Mouse (Mus musculus) midbrain, embryonic 14.5 days (tissue): Measurements from ENCODE around the gene Mrps17. TPM values are rescaled to one million over a fixed set of nuclear protein-coding genes. Genes with fewer than 3 reads are reported as not detected.
A peak's percentile ranks its signal among the peaks of the same experiment; 100 is the strongest.

Experiments
- ATAC-seq: fragments of 200-750 bp; cut with Nextera tagmentation; 2 replicates; pipeline ENCODE4 v1.8.0; 2017; ENCODE audit warnings: moderate number of reproducible peaks, moderate library complexity; ENCODE audit not compliant: low FRiP score, low TSS enrichment
- DNase-seq: peaks from one replicate; pipeline ENCODE4 v3.0.0-alpha.2; 2015
- H3K27ac ChIP-seq: fragments of 300-500 bp; sonication (generic); replicated peaks from 2 replicates; pipeline ENCODE4 v1.5.1; 2014; ENCODE audit warnings: mild to moderate bottlenecking, low read depth, low read length, moderate library complexity
- H3K27me3 ChIP-seq: fragments of 300-500 bp; sonication (generic); 2 replicates; pipeline ENCODE4 v1.6.1; 2014; ENCODE audit warnings: low read length, control low read depth, mixed read lengths; ENCODE audit not compliant: control insufficient read depth, insufficient read depth
- H3K36me3 ChIP-seq: fragments of 300-500 bp; sonication (generic); 2 replicates; pipeline ENCODE4 v1.6.1; 2014; ENCODE audit warnings: low read length, control low read depth; ENCODE audit not compliant: control insufficient read depth, insufficient read depth
- H3K4me1 ChIP-seq: fragments of 300-500 bp; sonication (generic); 2 replicates; pipeline ENCODE4 v1.6.1; 2014; ENCODE audit warnings: mild to moderate bottlenecking, antibody characterized with exemption, low read length, control low read depth; ENCODE audit not compliant: control insufficient read depth, insufficient read depth
- H3K4me2 ChIP-seq: fragments of 300-500 bp; sonication (generic); 2 replicates; pipeline ENCODE4 v1.6.1; 2014; ENCODE audit warnings: mild to moderate bottlenecking, low read length, moderate library complexity
- H3K4me3 ChIP-seq: fragments of 300-500 bp; sonication (generic); replicated peaks from 2 replicates; pipeline ENCODE4 v1.5.1; 2014; ENCODE audit warnings: low read depth, low read length
- H3K9ac ChIP-seq: fragments of 300-500 bp; sonication (generic); replicated peaks from 2 replicates; pipeline ENCODE4 v1.6.1; 2014; ENCODE audit warnings: mild to moderate bottlenecking, low read length, moderate library complexity
- H3K9me3 ChIP-seq: fragments of 300-500 bp; sonication (generic); 2 replicates; pipeline ENCODE4 v1.6.1; 2016; ENCODE audit warnings: low read length, control low read depth, mixed read lengths; ENCODE audit not compliant: control insufficient read depth
- WGBS: fragments of 180-500 bp; shearing (Covaris S2); extraction: QIAGEN DNeasy Blood & Tissue Kit; methylation state at CpG from one replicate; pipeline ENCODE4 v1.1.7; 2014; 5-methylcytosine and 5-hydroxymethylcytosine counted together
- polyA plus RNA-seq: library from polyadenylated mRNA; unstranded; fragments of >200 nt; fragmentation: Nextera tagmentation; extraction: Ambion mirVana; gene quantifications from 2 replicates; pipeline ENCODE4 v1.2.1, GENCODE M21; 2014

The Mrps17 gene
- polyA plus RNA-seq, 1 experiment from 2014 or later = 182 TPM

DNA sequence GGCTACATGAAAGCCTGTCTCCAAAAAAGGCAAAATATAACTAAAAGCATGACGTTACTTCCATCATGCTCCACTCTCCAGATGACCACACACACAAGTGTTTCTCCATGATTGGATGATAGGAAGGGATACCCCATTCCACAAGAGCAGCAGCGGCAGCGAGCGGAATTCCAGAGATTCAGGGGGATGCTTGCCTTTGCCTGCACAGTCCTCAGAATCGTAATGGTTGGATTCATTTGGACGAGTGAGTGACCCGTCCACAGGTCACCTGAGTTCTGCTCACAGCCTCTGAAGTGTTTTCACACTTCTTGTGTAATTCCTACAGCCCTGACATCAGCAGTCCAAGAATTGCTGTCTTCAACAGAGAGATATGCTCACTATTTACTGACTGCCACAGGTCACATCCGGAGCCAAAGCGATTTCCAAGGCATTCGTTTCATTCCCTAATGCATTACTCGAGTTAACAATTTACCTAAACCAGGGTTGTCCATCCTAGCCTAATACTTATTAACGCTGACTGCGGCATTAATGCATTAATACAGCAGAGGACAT, 44.7 kb downstream of the Mrps17 start:
- H3K9me3 ChIP-seq = no peaks in the 10 kb centered on the region
- H3K27ac ChIP-seq = no peak overlapping the region
- H3K4me1 ChIP-seq = no peaks in the 10 kb centered on the region
- H3K4me3 ChIP-seq = no peak overlapping the region
- H3K27me3 ChIP-seq = no peaks in the 10 kb centered on the region
- 90% methylated on average over 13 of the region's 13 CpGs for WGBS
- peaks cover 37% of the 10 kb centered on the region for H3K36me3 ChIP-seq
- no peak overlapping the region for H3K4me2 ChIP-seq
- no peak overlapping the region for H3K9ac ChIP-seq
- no peak for ATAC-seq
- no peak for DNase-seq

DNA sequence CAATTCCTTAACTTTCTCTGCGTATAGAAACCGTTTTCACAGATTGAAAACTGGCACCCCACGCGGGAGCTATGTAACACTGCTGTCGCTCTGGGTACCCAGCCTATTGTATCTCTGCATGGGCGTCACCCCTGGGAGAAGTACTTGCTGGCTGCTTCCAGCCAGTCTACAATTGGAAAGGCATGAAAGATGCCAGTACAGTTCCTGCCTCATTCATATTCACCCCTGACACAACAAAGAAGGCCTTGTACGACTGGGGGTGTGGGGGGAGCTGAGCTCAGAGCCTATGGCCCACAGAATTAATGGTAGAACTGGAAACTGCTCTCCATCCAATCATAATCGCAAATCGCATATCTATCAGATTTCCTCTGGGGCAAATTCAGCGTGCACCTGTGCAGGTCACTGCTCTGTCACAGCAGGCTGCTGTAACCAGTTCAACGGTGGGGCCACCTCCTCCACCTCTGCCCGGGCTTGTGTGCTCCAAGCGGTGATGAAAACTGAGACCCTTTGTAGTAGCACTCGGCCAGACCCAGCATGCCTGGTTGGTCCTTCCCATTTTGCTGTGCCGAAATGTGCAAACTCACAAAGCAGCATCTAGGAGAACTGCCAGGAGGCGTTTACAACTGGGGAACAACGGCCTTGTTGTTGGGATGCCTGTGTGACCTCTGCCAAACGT, 46.7 kb downstream of the Mrps17 start:
- ATAC-seq (peak; percentile 76), DNase-seq (peak; percentile 66)
- Histone ChIP-seq H3K4me1 (no peaks in the 10 kb centered on the region), H3K9ac (no peak overlapping the region), H3K27ac (peak overlapping the region; percentile 74), H3K27me3 (no peaks in the 10 kb centered on the region), H3K9me3 (no peaks in the 10 kb centered on the region), H3K4me2 (no peak overlapping the region), H3K36me3 (peaks cover 28% of the 10 kb centered on the region), H3K4me3 (no peak overlapping the region)
- 58% methylated on average over 18 of the region's 18 CpGs for WGBS

DNA sequence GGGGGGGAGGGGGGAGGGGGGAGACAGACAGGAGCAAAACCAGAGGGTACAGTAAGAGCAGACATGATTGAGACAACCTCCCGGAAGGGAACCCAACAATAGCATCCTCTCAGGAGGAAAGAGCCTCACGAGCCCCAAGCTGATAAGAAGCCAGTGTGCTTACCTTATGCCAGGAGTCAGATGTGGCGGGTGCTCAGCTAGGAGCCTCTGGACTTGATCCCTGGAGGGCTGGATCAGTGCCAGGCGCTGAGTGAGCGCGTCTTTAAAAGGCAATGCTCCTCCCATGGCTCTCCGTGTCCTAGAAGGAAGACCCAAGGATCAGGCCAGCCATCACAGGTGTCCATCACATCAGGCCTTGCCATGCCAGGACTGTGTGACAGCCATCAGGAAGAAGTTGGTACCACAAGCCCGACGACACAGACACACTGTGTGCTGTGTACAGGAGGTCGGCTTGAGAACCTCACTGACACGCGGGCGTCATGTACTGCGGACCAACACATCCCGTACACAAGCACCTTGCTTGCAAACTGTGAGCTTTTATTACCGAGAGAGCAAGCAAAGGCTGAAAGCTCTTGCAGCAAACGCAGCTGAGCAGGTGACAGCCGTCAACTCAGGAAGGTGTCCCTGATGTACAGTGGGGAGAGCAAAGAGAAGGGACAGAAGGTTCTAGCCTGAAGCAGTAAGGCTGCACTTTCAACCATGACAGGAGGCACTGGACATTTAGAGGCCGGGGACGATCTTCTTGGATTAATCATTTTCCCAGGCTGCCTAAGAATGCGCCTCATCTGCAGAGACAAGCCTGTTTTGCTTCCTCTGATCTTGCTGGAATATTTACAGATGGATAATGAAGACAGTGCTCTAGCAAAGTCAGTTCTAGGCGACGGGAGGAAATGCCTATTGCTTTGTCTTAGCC, 55.4 kb downstream of the Mrps17 start:
- Histone ChIP-seq H3K27me3 (no peaks in the 10 kb centered on the region), H3K9ac (no peak overlapping the region), H3K4me1 (no peaks in the 10 kb centered on the region), H3K27ac (no peak overlapping the region), H3K4me2 (no peak overlapping the region), H3K9me3 (no peaks in the 10 kb centered on the region), H3K36me3 (peaks cover 14% of the 10 kb centered on the region), H3K4me3 (no peak overlapping the region)
- no peak for ATAC-seq
- no peak for DNase-seq
- 89% methylated on average over 23 of the region's 23 CpGs for WGBS

Other genes with a start within 250 kb of the Mrps17 start
- 53.0 and 58.5 TPM in 2 replicates for gene Sfswap, start 214.3 kb upstream of the Mrps17 start, polyA plus RNA-seq
- gene Mmp17, start 131.3 kb upstream of the Mrps17 start, polyA plus RNA-seq = 7.3 and 8.3 TPM in 2 replicates
- gene Zfp11, start 45.4 kb upstream of the Mrps17 start, polyA plus RNA-seq = 8.4 and 10.3 TPM in 2 replicates
- not detected in 2 replicates for gene Sept14, start 7.0 kb upstream of the Mrps17 start, polyA plus RNA-seq
- 80.4 and 88.3 TPM in 2 replicates for gene Nipsnap2, start 9.6 kb downstream of the Mrps17 start, polyA plus RNA-seq
- gene Psph, start 72.0 kb downstream of the Mrps17 start, polyA plus RNA-seq = 34.0 and 36.2 TPM in 2 replicates
- gene Sumf2, start 131.5 kb downstream of the Mrps17 start, polyA plus RNA-seq = 21.7 and 30.6 TPM in 2 replicates
- gene Chchd2, start 172.0 kb downstream of the Mrps17 start, polyA plus RNA-seq = 748 and 816 TPM in 2 replicates
- gene Zbed5, start 180.2 kb downstream of the Mrps17 start, polyA plus RNA-seq = 20.0 and 20.1 TPM in 2 replicates
- 0.22 and 0.94 TPM in 2 replicates for gene Phkg1, start 183.1 kb downstream of the Mrps17 start, polyA plus RNA-seq
- 5.4 and 6.0 TPM in 2 replicates for gene Nupr1l, start 193.0 kb downstream of the Mrps17 start, polyA plus RNA-seq
- 26.5 and 31.3 TPM in 2 replicates for gene Vkorc1l1, start 226.5 kb downstream of the Mrps17 start, polyA plus RNA-seq